Mouse (Mus musculus) C2C12 (cell line): Measurements from ENCODE around the gene AI481877.

ENCODE experiments used
- CEBPB ChIP-seq: IDR thresholded peaks from one replicate; pipeline ENCODE4 v1.6.1; 2011; ENCODE audit warnings: low read depth, mild to moderate bottlenecking, control low read depth, moderate library complexity
- CTCF ChIP-seq: IDR thresholded peaks from one replicate; pipeline ENCODE4 v1.5.1; 2011; ENCODE audit not compliant: control insufficient read depth, insufficient read depth, insufficient read length
- MYOD1 ChIP-seq: IDR thresholded peaks from one replicate; pipeline ENCODE4 v1.6.1; 2011; ENCODE audit warnings: low read depth; ENCODE audit not compliant: control insufficient read depth, insufficient read length
- USF1 ChIP-seq: IDR thresholded peaks from one replicate; pipeline ENCODE4 v1.6.1; 2011; ENCODE audit warnings: low read depth, mild to moderate bottlenecking, control low read depth, moderate library complexity

DNA sequence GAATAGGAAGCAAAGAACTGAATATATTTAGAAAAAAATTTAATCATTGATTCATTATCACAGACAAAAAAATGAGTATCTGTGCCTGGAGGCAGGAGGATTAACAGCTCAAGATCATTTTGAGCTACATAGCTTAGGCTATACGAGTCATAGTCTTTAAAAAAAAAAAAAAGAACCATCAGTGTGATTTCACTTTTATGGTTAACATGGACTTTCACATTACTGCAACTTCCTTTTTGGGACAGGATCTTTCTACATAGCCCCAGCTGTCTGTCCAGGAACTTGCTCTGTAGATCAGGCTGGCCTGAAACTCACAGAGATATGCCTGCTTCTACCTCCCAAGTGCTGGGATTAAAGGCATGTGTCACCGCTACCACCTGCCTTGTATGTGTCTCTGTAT is 55.4 kb downstream of the AI481877 start:
- TF ChIP-seq CTCF (no peak), USF1 (no peak), MYOD1 (no peak), CEBPB (no peak)
